Mouse (Mus musculus) kidney, postnatal 36 days (tissue): Measurements from ENCODE around the gene Itih5.

Experiments used
- DNase-seq, 2 experiments: peaks; one replicate each; pipeline ENCODE4 v3.0.0; 2021 to 2022; ENCODE audit warnings: mixed read lengths in 2 of 2

Itih5 gene

DNA sequence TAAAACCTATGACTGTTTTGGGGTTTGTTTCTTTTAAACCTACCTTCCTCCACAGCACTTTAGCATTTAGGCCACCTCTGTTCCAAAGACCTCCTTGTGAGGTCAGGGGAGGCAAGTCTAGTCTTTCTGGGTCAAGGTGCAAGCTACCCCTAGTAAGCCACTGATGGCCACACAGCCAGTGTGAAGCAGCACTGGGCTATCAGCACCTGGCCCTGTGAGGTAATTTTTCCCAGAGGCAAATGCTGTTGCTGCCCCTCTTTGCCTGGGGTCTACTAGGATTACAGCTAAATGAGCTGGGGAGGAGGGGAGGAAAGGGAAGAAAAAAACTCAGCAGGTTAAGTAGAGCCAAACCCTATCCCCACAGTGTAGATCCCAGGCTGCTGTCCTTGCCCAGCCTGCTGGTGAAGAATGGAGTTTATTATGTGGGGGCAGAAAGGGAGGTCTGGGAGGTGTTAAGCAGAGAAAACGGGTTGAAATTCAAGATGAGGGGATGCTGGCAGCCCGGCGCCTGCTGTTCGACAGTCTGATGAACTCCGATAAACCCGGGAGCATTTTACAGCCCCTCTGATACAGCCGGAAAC is 110.6 kb downstream of the Itih5 start:
- DNase-seq: no peak

DNA sequence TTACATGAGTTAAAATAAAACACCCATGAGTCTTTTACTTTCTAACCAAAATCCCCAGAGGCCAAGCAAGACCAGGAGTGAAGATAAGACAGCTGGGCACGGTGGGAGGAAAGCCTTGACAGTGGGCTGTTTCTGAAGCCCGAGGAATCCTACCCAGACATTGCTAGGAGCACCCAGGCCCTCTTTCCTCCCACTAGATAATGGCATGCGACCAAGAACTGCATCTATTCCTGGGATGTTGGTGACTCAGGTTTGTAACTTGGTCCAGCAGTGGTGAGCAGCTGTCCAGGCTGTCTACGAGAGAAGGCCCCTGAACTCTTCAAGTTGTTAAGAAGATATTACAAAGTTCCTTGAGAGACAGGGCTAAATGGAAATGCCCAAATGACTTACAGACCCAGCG is 112.5 kb downstream of the Itih5 start:
- no peak for DNase-seq

DNA sequence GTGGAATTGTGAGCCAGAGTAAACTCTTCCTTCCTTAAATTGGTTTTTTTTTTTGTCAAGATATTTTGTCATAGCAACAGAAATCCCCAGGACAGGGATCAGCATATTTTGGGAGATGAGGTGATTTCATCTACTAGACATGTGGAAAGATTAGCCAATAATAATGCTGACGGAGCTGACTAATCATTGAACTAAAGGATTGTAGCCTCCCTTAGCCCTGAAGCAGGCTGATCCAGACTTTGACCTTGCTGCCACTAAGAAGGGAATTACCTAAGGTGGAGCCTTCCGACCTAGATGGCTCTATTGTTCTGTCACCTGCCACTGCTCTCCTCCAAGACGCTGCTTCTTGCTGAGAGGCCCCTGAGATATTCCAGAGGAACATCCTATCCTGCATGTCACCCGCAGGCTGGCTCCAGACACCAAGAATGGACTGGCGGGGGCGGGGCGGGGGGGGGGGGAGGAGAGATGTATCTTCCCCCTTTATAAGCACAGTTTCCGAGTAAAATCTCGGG is 119.3 kb downstream of the Itih5 start:
- DNase-seq: peak; percentile 19 to 40

GRCm38 (mm10) chr2:10273541-10274050 is 120.2 kb downstream of the Itih5 start:
- DNase-seq: no peak

DNA sequence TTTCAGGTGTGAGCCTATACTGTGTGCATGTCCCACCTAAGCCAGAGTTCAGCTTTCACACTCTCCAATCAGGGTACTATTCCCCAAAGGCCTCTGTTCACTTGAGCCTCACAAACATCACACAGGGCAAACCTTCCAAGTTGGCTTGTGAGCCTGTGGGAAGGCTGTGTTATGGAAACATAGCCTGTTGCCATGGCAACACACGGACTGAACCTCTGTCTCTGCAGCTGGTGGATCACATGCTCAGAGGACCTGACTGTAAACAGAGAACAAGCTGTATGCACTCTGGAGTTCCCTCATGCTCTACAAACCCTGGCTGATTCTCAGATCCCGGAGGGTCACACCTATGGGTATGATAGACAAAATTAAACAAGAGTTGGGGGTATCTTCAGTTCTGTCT is 122.8 kb downstream of the Itih5 start:
- peak; percentile 52 to 74 for DNase-seq

- no peak for DNase-seq
Measured at GRCm38 (mm10) chr2:10283686-10284085, 130.3 kb downstream of the Itih5 start.

GRCm38 (mm10) chr2:10284636-10285270 is 131.4 kb downstream of the Itih5 start:
- peak; percentile 78 to 80 for DNase-seq

DNA sequence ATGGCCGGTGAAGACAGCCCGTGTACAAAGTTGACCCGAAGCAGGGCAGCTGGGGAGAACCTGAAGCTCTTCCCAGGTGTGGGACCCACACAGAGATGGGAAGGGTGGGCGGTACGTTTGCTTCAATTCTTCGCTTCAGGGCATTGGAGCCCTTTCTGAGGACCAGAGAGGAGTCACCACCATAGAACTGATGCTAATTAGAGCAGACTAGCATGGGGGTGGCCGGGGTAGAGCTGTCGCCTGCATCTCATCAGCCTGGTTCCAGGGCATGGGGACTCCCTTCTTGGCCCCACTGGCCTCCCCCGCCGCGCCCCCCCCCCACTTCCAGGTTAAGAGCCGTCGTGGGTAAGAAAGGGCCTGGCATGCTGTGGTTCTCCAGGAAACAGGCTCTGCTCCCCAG is 132.6 kb downstream of the Itih5 start:
- DNase-seq: no peak

DNA sequence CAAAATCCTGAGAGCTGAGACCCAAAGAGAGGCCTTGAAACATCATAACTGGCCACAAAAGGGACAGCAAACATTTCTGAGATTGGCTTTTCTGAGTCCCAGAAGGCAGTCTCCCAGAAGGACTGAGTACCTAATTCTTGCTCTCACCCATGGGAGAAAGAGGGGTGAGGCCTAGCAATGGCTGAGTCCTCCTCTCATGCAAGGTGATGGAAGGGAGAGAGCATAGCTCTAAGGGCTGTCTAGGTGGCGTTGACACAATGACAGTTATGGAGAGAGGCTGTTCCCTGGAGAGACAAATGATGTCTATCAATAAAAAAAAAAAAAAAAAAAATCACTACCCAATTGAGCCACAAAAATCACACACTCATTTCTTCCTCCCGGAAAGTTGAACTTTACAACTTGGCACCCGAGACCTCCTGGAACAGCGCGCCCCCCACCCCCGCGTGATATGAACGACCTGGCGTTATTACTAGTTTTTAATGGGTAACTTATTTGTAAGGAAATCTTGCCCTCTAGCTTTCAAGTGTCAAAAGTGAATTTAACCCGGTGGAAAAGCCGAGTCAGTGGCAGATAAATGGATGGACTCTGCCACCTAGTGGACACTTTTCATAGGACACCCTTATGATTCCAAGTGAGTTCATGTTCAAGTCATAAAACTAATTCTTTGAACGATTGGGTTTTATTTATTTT is 134.9 kb downstream of the Itih5 start:
- peak; percentile 81 to 83 for DNase-seq

DNA sequence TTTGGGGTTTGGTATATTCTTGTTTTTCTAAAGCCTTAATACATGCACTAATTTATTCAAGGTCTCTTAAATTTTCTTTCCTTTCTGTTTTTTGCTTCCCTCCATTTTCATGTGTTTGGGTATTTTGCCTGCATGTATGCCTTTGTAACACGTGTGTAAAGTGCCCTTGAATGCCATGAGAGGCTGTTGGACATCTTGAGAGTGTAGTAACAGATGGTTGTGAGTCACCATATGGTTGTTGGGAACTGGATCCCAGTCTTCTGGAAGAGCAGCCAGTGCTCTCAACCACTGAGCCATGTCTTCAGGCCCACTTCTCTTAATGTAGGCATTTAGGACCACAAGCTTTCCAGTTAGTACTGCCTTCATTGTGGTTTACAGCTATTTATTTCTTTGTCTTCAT is 135.5 kb downstream of the Itih5 start:
- no peak for DNase-seq

- DNase-seq: no peak
Measured at GRCm38 (mm10) chr2:10290115-10290514, 136.7 kb downstream of the Itih5 start.

GRCm38 (mm10) chr2:10293556-10294206 is 140.3 kb downstream of the Itih5 start:
- DNase-seq: peak; percentile 23 to 32

DNA sequence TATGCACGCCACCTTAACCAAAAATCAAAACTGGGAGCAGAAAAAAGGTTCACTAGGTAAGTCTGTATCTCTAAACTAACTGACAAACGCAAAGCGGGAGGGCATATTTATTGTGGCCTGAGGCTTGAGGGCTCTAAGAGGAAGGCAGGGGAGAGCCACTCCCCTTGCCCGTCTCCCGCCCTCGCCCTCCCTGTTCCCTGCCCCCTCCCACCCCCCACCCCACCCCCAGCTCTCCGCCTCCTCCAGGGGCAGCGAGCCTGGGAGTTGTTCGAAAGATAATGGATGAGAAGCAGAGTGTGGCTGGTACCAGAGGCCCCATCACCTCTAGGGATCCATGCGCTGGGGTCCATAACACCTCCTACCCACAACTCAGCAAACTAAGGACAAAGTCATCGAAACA is 142.5 kb downstream of the Itih5 start:
- DNase-seq: no peak

- DNase-seq: peak in 1 of 2 experiments; percentile 29
Measured at GRCm38 (mm10) chr2:10300244-10300643, 146.9 kb downstream of the Itih5 start.

- peak in 1 of 2 experiments; percentile 17 for DNase-seq
Measured at GRCm38 (mm10) chr2:10300771-10301170, 147.4 kb downstream of the Itih5 start.

- DNase-seq: no peak
Measured at GRCm38 (mm10) chr2:10301391-10301790, 148.0 kb downstream of the Itih5 start.

- no peak for DNase-seq
Measured at GRCm38 (mm10) chr2:10301997-10302396, 148.6 kb downstream of the Itih5 start.

GRCm38 (mm10) chr2:10304911-10305310 is 151.5 kb downstream of the Itih5 start:
- DNase-seq: no peak
